Mouse (Mus musculus) heart, adult 2 months (tissue): ENCODE measurements at regions not wholly inside any gene's neighbourhood (a gene's known extent, or its start where the extent isn't known, plus 50 kb on each side); places are given as distances from the start of the nearest gene placed in this dataset.

ENCODE experiments used
- DNase-seq, 2 experiments: peaks; one replicate each; pipeline ENCODE4 v3.0.0; 2021
- H3K27ac ChIP-seq: fragments of 200-600 bp; 2 replicates; pipeline ENCODE4 v1.8.1; 2022
- H3K27me3 ChIP-seq: fragments of 200-500 bp; 2 replicates; pipeline ENCODE4 v1.6.1; 2012; ENCODE audit warnings: mild to moderate bottlenecking, low read length, inconsistent platforms, mixed read lengths; ENCODE audit not compliant: control insufficient read depth, insufficient read depth
- H3K36me3 ChIP-seq: fragments of 200-500 bp; 2 replicates; pipeline ENCODE4 v1.6.1; 2012; ENCODE audit warnings: low read length, inconsistent platforms; ENCODE audit not compliant: control insufficient read depth, insufficient read depth
- H3K4me1 ChIP-seq: fragments of 200-500 bp; 2 replicates; pipeline ENCODE4 v1.6.1; 2011; ENCODE audit warnings: low read length; ENCODE audit not compliant: control insufficient read depth, insufficient read depth
- H3K4me3 ChIP-seq: fragments of 200-600 bp; 2 replicates; pipeline ENCODE4 v1.8.1; 2022
- H3K79me2 ChIP-seq: fragments of 200-500 bp; replicated peaks from 2 replicates; pipeline ENCODE4 v1.6.1; 2012; ENCODE audit warnings: mild to moderate bottlenecking, inconsistent platforms, low read length, moderate library complexity, mixed read lengths; ENCODE audit not compliant: control insufficient read depth, insufficient read depth
- H3K9ac ChIP-seq: fragments of 200-500 bp; 2 replicates; pipeline ENCODE4 v1.6.1; 2012; ENCODE audit warnings: low read depth, mild to moderate bottlenecking, control low read depth, inconsistent platforms, low read length, mixed read lengths
- CTCF ChIP-seq: fragments of 200-600 bp; IDR thresholded peaks from 2 replicates; pipeline ENCODE4 v1.8.1; 2022; ENCODE audit warnings: antibody characterized with exemption, mild to moderate bottlenecking, moderate library complexity
- EP300 ChIP-seq: fragments of 200-500 bp; IDR thresholded peaks from 2 replicates; pipeline ENCODE4 v1.6.1; 2011; ENCODE audit warnings: low read depth, low read length, control low read depth; ENCODE audit not compliant: insufficient read depth
- POLR2A ChIP-seq: fragments of 200-500 bp; IDR thresholded peaks from 2 replicates; pipeline ENCODE4 v1.6.1; 2011; ENCODE audit warnings: mild to moderate bottlenecking, low read depth, low read length, control low read depth; ENCODE audit not compliant: insufficient read depth
- WGBS: fragments of 180-500 bp; shearing (Covaris S2); methylation state at CpG from one replicate; pipeline ENCODE4 v1.1.7; 2018; 5-methylcytosine and 5-hydroxymethylcytosine counted together
- intact Hi-C: fragments of 180-260 bp; cut with DNase I; formaldehyde crosslinking; loops from one replicate; pipeline ENCODE4 v1.15.1; 2025

DNA sequence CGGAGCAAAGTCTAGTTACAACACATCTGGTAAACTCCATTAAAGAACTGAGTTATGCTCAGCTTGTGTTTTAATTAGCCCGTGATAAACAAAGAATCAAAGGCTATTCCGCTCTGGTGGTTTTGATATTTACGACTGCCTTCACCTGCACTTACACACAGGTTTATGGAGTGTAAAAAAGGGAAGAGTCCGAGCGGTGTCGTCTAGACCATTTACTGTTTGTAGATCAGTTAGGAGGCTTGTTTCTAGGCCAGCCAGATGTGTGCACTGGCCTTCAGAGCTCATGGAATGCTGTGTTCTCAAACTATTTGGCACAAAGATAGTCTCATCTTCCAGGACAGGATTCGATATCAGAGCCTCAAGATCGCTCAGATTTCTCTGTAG, 180.9 kb downstream of the Arrdc4 start:
- no peak overlapping the region for H3K4me3 ChIP-seq
- no peaks in the 10 kb centered on the region for H3K4me1 ChIP-seq
- 88% methylated on average over 9 of the region's 9 CpGs for whole genome bisulfite sequencing
- TF ChIP-seq CTCF (no peak), EP300 (no peak), POLR2A (no peak)
- no peak overlapping the region for H3K27ac ChIP-seq
- H3K9ac ChIP-seq: no peak overlapping the region
- intact Hi-C loops: no loop called here
- H3K79me2 ChIP-seq: no peaks in the 10 kb centered on the region
- DNase-seq: no peak
- H3K36me3 ChIP-seq: no peaks in the 10 kb centered on the region
- H3K27me3 ChIP-seq: no peaks in the 10 kb centered on the region

- 82% methylated on average over 3 of the region's 3 CpGs for WGBS
- H3K9ac ChIP-seq: no peak overlapping the region
- H3K36me3 ChIP-seq: no peaks in the 10 kb centered on the region
- TF ChIP-seq CTCF (no peak), EP300 (no peak), POLR2A (no peak)
- DNase-seq: no peak
- intact Hi-C loops: no loop called here
- H3K27me3 ChIP-seq: no peaks in the 10 kb centered on the region
- no peaks in the 10 kb centered on the region for H3K79me2 ChIP-seq
- no peaks in the 10 kb centered on the region for H3K4me1 ChIP-seq
- no peak overlapping the region for H3K4me3 ChIP-seq
- H3K27ac ChIP-seq: no peak overlapping the region
These were observed 181.5 kb downstream of the Arrdc4 start for GRCm38 (mm10) chr7:68567452-68568126.

GRCm38 (mm10) chr7:68559440-68560343, 189.3 kb downstream of the Arrdc4 start:
- TF ChIP-seq CTCF (no peak), POLR2A (no peak), EP300 (no peak)
- Histone ChIP-seq H3K9ac (no peak overlapping the region), H3K27ac (no peak overlapping the region), H3K4me1 (no peaks in the 10 kb centered on the region), H3K27me3 (no peaks in the 10 kb centered on the region), H3K79me2 (no peaks in the 10 kb centered on the region), H3K4me3 (no peak overlapping the region), H3K36me3 (no peaks in the 10 kb centered on the region)
- WGBS: 75% methylated on average over 15 of the region's 15 CpGs
- no peak for DNase-seq
- intact Hi-C loops: no loop called here

DNA sequence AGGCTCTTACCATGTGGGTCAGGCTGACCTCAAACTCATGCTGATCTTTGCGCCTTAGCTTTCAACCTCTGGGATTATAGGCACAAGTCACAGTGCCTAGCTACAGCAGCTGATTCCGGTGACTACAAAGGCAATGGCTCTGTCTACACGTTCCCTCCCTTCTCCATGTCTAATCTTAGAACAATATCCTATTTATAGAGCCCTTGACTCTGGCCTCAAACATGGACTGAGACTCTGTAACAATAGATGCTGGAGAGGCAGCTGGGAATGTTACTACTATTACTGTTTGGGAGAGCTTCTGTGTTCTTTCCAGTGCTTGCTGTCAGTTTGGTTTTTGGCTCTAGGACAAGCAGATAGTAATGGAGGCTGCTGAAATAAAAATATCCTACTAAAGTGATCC, 198.7 kb downstream of the Arrdc4 start:
- Histone ChIP-seq H3K36me3 (no peaks in the 10 kb centered on the region), H3K4me3 (no peak overlapping the region), H3K9ac (no peak overlapping the region), H3K79me2 (no peaks in the 10 kb centered on the region), H3K27me3 (no peaks in the 10 kb centered on the region), H3K4me1 (no peaks in the 10 kb centered on the region), H3K27ac (peak overlapping the region; percentile 38; the same call in 1 of the 2 replicates)
- no peak for TF ChIP-seq POLR2A
- TF ChIP-seq EP300: no peak
- TF ChIP-seq CTCF: no peak
- WGBS: 9% methylated on average over 3 of the region's 3 CpGs
- intact Hi-C loops: no loop called here
- peak in 1 of 2 experiments; percentile 3 for DNase-seq

DNA sequence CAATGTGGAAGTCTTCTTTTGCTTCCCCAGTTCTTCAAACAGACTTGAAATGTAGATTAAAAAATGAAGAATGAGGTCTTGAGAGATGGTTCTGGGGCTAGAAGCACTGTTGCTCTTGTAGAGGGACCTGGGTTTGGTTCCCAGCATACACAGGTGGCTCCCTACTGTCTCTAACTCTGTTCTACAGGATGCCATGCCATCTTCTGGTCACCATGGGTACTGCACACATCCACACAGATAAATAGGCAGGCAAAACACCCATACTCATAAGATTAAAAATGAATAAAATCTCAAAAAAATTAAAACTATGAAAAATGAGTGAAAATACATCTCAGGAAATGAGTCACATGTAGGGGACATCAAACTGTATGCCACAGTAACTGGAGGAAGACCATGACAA, 200.9 kb downstream of the Arrdc4 start:
- H3K79me2 ChIP-seq: no peaks in the 10 kb centered on the region
- TF ChIP-seq EP300 (no peak), CTCF (peak; percentile 43), POLR2A (no peak)
- no peak overlapping the region for H3K27ac ChIP-seq
- H3K4me1 ChIP-seq: no peaks in the 10 kb centered on the region
- no peak overlapping the region for H3K4me3 ChIP-seq
- H3K9ac ChIP-seq: no peak overlapping the region
- no peak for DNase-seq
- H3K36me3 ChIP-seq: no peaks in the 10 kb centered on the region
- H3K27me3 ChIP-seq: no peaks in the 10 kb centered on the region
- intact Hi-C loops: no loop called here

DNA sequence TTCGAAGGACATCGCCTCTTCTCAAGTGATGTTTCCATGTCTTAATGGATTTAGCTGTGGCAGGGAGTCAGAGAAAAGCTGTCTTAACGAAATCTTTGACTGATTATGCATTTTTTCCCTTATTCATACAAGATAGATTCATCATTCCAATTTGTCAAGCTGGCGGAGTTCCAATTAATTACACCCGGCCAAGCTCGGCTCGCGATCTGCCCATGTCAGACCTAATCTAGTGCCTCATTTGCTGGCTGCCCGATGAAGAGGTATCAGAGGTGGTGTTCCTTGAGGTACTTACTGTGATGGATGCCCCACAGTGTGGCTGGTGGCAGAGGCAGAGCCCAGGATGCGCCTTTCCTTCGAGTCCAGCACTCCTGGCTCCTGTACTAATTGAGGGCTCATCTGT, 204.9 kb downstream of the Arrdc4 start:
- Histone ChIP-seq H3K9ac (no peak overlapping the region), H3K4me3 (no peak overlapping the region), H3K27ac (no peak overlapping the region), H3K27me3 (no peaks in the 10 kb centered on the region), H3K36me3 (no peaks in the 10 kb centered on the region), H3K4me1 (no peaks in the 10 kb centered on the region), H3K79me2 (no peaks in the 10 kb centered on the region)
- WGBS: 82% methylated on average over 11 of the region's 11 CpGs
- DNase-seq: no peak
- intact Hi-C loops: no loop called here
- no peak for TF ChIP-seq POLR2A
